Mouse (Mus musculus) midbrain, embryonic 10.5 days (tissue): Measurements from ENCODE around the gene Alpk3. TPM values are rescaled to one million over a fixed set of nuclear protein-coding genes. Genes with fewer than 3 reads are reported as not detected.
"Not testable (repeated sequence)": the region's sequence is repeated elsewhere in the genome, so short reads cannot be mapped to it uniquely, and the experiment has no call there.

Experiments used
- DNase-seq: peaks from one replicate; pipeline ENCODE4 v3.0.0-alpha.2; 2017; ENCODE audit warnings: low spot score
- H3K27ac ChIP-seq: fragments of 300-500 bp; sonication (generic); replicated peaks from 2 replicates; pipeline ENCODE4 v1.5.1; 2016; ENCODE audit warnings: mild to moderate bottlenecking
- H3K27me3 ChIP-seq: fragments of 300-500 bp; sonication (generic); 2 replicates; pipeline ENCODE4 v1.6.1; 2016; ENCODE audit warnings: low read depth, mild to moderate bottlenecking; ENCODE audit not compliant: poor library complexity, severe bottlenecking
- H3K36me3 ChIP-seq: fragments of 300-500 bp; sonication (generic); 2 replicates; pipeline ENCODE4 v1.6.1; 2016; ENCODE audit warnings: mild to moderate bottlenecking, moderate library complexity
- H3K4me1 ChIP-seq: fragments of 300-500 bp; sonication (generic); 2 replicates; pipeline ENCODE4 v1.6.1; 2016
- H3K4me3 ChIP-seq: fragments of 300-500 bp; sonication (generic); 2 replicates; pipeline ENCODE4 v1.5.1; 2016; ENCODE audit warnings: mild to moderate bottlenecking, moderate library complexity
- H3K9me3 ChIP-seq: fragments of 300-500 bp; sonication (generic); replicated peaks from 2 replicates; pipeline ENCODE4 v1.6.1; 2016; ENCODE audit warnings: mild to moderate bottlenecking
- WGBS: fragments of 180-500 bp; shearing (Covaris S2); methylation state at CpG from one replicate; pipeline ENCODE4 v1.1.7; 2016; 5-methylcytosine and 5-hydroxymethylcytosine counted together
- polyA plus RNA-seq: library from polyadenylated mRNA; unstranded; fragments of >200 nt; fragmentation: Nextera tagmentation; extraction: Ambion mirVana; gene quantifications from 2 replicates; pipeline ENCODE4 v1.2.1, GENCODE M21; 2016

Gene Alpk3
- polyA plus RNA-seq, 1 experiment from 2014 or later: 0.09 TPM

DNA sequence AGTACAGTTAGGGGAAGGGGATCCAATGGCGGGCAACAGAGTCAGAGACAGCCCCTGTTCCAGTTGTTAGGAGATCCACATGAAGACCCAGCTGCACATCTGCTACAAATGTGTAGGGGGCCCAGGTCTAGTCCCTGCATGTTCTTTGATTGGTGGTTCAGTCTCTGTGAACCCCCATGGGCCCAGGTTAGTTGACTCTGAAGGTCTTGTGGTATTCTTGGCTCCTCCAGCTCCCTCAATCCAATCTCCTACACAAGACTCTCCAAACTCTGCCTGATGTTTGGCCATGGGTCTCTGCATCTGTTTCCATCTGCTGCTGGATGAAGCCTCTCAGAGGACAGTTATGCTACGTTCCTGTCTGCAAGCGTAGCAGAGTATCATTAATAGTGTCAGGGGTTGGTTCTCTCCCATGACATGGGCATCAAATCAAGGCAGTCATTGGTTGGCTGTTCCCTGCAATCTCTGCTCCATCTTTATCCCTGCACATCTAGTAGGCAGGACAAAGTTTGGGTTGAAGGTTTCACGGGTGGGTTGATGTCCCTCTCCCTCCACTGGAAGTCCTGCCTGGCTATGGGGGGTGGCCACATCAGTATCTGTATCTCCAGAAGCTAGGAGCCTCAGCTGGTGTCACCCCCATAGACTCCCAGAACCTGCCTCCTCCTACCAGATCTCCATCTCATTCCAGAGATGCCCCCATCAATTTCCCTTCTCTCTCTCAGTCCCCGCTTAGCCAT is 82.4 kb downstream of the Alpk3 start:
- Histone ChIP-seq H3K36me3 (no peaks in the 10 kb centered on the region), H3K4me3 (no peak overlapping the region), H3K4me1 (peaks cover 10% of the 10 kb centered on the region; the same call in 1 of the 2 replicates), H3K27me3 (no peaks in the 10 kb centered on the region), H3K27ac (no peak overlapping the region), H3K9me3 (no peaks in the 10 kb centered on the region)
- 94% methylated on average over 5 of the region's 5 CpGs for WGBS
- DNase-seq: no peak

DNA sequence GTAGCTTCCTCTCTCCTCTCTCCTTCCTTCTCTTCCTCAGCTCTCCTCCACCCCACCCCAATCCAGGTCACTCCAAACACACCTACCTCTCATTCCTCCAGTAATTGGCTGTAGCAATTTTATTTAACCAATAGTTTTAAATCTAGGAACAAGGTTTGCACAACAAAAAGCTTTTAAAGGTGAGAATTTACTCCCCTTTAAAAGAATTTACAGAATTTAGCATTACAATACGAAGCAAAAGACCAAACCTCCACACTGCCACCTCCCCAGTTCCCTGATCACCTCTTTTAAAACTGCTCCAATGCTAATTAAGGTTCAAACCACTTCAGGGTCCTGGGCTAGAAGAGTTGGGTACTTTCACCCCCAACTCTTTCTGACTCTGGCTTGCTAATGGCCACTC is 84.1 kb downstream of the Alpk3 start:
- Histone ChIP-seq H3K27me3 (no peaks in the 10 kb centered on the region), H3K4me1 (peaks cover 6% of the 10 kb centered on the region; the same call in 1 of the 2 replicates), H3K9me3 (no peaks in the 10 kb centered on the region), H3K4me3 (no peak overlapping the region), H3K27ac (no peak overlapping the region), H3K36me3 (no peaks in the 10 kb centered on the region)
- DNase-seq: no peak
- 70% methylated on average over 1 of the region's 1 CpGs for WGBS

DNA sequence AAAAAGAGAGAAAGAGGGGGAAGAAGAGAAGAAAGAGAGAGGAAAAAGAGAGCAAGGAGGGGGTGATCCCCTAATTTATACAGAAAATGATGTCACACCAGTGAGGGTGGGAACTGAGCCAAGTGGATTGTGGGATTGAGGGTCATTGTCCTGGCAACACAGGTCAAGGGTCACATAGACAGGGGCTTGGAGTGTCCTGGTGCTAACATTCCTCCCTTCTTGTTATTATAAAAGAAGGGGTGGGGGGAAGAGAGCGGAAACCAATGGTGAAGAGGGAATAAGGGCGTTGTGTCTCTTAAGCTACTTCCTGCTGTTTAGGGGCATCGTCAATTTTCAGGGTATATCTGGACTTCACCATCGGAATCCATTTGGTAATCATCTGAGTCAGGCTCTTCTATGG is 85.7 kb downstream of the Alpk3 start:
- 67% methylated on average over 4 of the region's 4 CpGs for WGBS
- DNase-seq, H3K4me1 ChIP-seq, H3K36me3 ChIP-seq, H3K4me3 ChIP-seq, H3K9me3 ChIP-seq, H3K27ac ChIP-seq, H3K27me3 ChIP-seq: not testable (repeated sequence)

DNA sequence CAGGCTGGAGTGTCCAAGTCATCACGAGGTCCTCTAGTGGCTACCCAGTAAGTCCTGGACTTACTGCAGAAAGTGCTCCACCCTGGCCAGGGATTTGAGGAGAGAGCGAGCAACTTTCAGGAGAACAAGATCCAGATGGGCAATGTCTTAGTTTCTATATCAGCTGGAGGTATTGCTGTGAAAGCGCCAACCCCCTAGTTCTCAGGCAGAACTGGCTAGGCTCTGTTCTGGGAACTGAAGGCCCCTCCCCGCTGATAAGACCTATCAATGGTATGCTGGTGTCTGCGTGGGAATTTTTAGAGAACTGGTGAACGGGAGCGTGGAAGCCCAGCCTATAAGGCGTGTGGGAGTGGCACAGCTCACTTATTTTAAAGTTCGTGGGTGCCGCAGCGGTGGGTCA is 92.4 kb downstream of the Alpk3 start:
- WGBS: 89% methylated on average over 11 of the region's 11 CpGs
- no peaks in the 10 kb centered on the region for H3K27me3 ChIP-seq
- no peak overlapping the region for H3K27ac ChIP-seq
- H3K9me3 ChIP-seq: peaks cover 9% of the 10 kb centered on the region; the same call in 1 of the 2 replicates
- no peak overlapping the region for H3K4me3 ChIP-seq
- H3K4me1 ChIP-seq: no peaks in the 10 kb centered on the region
- DNase-seq: no peak
- H3K36me3 ChIP-seq: no peaks in the 10 kb centered on the region

DNA sequence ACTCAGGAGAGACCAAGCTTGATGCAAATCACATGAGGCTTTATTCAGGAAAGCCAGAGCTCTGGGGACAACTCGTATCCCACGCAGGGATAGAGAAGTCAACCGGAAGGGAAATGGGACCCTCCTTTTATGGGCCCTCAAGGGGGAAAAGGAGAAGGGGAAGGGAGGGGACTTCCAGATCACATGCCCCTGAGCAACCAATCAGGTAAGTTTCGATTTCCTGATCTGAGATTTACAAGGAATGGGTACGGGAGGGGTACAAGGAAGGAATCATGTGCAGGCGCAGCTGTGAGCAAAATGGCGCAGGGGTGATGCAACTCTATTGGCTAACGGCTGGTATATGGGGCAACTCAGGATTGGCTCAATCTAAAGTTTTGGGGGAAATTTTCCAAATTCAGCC is 93.8 kb downstream of the Alpk3 start:
- no peak for DNase-seq
- Histone ChIP-seq H3K9me3 (peaks cover 9% of the 10 kb centered on the region; the same call in 1 of the 2 replicates), H3K36me3 (no peaks in the 10 kb centered on the region), H3K27ac (no peak overlapping the region), H3K4me1 (no peaks in the 10 kb centered on the region), H3K4me3 (no peak overlapping the region), H3K27me3 (no peaks in the 10 kb centered on the region)
- WGBS: 95% methylated on average over 8 of the region's 8 CpGs

DNA sequence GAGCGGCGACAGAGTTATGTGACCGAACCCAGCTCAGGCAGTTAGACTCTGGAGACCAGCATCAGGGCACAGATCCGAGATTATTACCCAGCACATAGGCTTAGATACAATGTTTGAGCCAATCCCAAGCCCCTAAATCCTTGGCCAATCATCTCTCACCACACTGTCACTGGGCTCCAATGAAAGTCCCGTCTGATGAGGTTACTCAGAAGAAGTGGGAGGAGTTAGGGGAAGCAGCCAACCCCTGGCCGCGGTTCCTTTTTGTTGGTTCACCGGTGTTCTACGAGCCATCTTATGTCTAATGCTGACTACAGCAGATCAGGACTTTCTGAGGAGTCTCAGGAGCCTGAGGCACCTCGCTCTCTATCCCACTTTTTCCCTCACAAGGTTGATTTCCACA is 94.9 kb downstream of the Alpk3 start:
- 95% methylated on average over 10 of the region's 10 CpGs for WGBS
- Histone ChIP-seq H3K4me1 (no peaks in the 10 kb centered on the region), H3K9me3 (peaks cover 9% of the 10 kb centered on the region; the same call in 1 of the 2 replicates), H3K27me3 (no peaks in the 10 kb centered on the region), H3K27ac (no peak overlapping the region), H3K4me3 (no peak overlapping the region), H3K36me3 (no peaks in the 10 kb centered on the region)
- DNase-seq: no peak

DNA sequence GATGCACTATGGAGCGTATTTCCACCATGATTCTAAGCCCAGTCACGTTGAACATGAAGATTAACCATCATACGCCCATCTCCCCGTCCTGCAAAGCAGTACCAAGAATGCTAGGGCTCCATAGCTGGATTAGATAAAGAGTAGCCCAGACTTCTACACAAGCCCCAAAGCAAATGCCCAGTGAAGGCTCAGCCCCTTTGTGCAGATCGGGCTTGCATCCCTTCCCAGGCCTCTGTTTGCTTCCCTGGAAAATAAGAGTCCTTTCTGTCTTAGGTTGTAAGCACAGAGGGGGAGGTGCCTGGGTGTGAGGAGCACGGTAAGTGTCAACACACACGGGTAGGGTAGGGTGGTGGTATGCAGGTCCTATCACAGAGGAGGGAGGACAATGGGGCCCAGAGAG is 95.4 kb downstream of the Alpk3 start:
- DNase-seq: no peak
- Histone ChIP-seq H3K4me3 (no peak overlapping the region), H3K27me3 (no peaks in the 10 kb centered on the region), H3K27ac (no peak overlapping the region), H3K4me1 (no peaks in the 10 kb centered on the region), H3K9me3 (peaks cover 9% of the 10 kb centered on the region; the same call in 1 of the 2 replicates), H3K36me3 (no peaks in the 10 kb centered on the region)
- 84% methylated on average over 7 of the region's 7 CpGs for WGBS

DNA sequence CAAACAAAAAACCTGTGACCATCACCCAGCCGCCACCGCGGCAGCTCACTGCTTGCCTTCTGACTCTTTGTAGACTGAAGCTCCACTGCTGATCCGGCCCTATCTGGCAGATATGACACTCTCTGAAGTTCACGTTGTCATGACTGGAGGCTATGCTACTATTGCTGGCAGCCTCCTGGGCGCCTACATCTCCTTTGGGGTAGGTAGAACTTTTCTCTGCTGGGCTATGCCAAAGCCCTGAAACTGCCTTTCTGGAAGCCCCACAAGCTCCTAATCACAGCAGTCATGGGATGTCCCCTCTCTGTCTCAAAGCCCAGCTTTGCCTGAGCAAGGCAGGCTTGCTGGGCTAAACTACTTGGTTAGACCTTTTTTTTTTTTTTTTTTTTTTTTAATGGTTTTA is 95.9 kb downstream of the Alpk3 start:
- peaks cover 9% of the 10 kb centered on the region; the same call in 1 of the 2 replicates for H3K9me3 ChIP-seq
- DNase-seq: no peak
- H3K36me3 ChIP-seq: no peaks in the 10 kb centered on the region
- no peak overlapping the region for H3K27ac ChIP-seq
- 87% methylated on average over 6 of the region's 6 CpGs for WGBS
- H3K4me1 ChIP-seq: no peaks in the 10 kb centered on the region
- no peaks in the 10 kb centered on the region for H3K27me3 ChIP-seq
- H3K4me3 ChIP-seq: no peak overlapping the region

DNA sequence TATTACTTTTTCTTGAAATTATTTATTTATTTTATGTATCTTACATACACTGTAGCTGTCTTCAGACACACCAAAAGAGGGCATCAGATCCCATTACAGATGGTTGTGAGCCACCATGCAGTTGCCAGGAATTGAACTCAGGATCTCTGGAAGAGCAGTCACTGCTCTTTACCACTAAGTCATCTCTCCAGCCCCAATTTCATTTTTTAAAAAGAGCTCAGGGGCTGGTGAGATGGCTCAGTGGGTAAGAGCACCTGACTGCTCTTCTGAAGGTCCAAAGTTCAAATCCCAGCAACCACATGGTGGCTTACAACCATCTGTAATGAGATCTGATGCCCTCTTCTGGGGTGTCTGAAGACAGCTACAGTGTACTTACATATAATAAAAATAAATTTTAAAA is 96.8 kb downstream of the Alpk3 start:
- not testable (repeated sequence) for H3K4me3 ChIP-seq, H3K27me3 ChIP-seq, H3K27ac ChIP-seq, H3K9me3 ChIP-seq, H3K36me3 ChIP-seq, H3K4me1 ChIP-seq, DNase-seq

DNA sequence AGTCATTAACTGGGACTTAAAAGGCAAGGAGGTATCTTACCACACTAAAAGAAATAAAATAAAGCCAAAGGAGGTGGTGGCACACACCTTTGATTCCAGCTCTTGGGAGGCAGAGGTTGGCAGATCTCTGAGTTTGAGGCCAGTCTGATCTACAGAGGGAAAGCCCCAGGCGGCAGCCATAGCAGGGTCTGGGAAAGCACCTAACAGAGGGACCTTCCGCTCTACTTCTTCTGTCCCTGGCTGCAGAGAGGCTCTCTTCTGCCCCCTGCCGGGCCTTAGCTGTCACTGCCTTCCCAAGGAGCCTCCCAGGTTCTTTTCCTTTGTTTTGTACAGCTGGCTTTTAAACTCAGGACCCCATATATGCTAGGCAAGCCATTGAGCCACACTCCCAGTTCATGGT is 97.6 kb downstream of the Alpk3 start:
- WGBS: 4% methylated on average over 3 of the region's 3 CpGs
- Histone ChIP-seq H3K4me1 (no peaks in the 10 kb centered on the region), H3K27ac (peak overlapping the region; percentile 47; the same call in 1 of the 2 replicates), H3K27me3 (no peaks in the 10 kb centered on the region), H3K9me3 (peaks cover 9% of the 10 kb centered on the region; the same call in 1 of the 2 replicates), H3K4me3 (no peak overlapping the region), H3K36me3 (no peaks in the 10 kb centered on the region)
- DNase-seq: peak; percentile 75

Other genes with a start within 250 kb of the Alpk3 start
- gene Iqgap1, start 231.6 kb upstream of the Alpk3 start, polyA plus RNA-seq: 23.7 and 27.1 TPM in 2 replicates
- gene Zscan2, start 196.7 kb upstream of the Alpk3 start, polyA plus RNA-seq: 2.5 and 2.9 TPM in 2 replicates
- 48.0 and 50.2 TPM in 2 replicates for gene Wdr73, start 156.3 kb upstream of the Alpk3 start, polyA plus RNA-seq
- gene Nmb, start 152.5 kb upstream of the Alpk3 start, polyA plus RNA-seq: 7.0 and 7.4 TPM in 2 replicates
- gene Sec11a, start 109.8 kb upstream of the Alpk3 start, polyA plus RNA-seq: 195 and 207 TPM in 2 replicates
- gene Zfp592, start 63.9 kb upstream of the Alpk3 start, polyA plus RNA-seq: 10.5 and 11.6 TPM in 2 replicates
- 0.05 TPM in 1 of 2 replicates, not detected in the other for gene Slc28a1, start 57.2 kb downstream of the Alpk3 start, polyA plus RNA-seq
- gene Pde8a, start 156.0 kb downstream of the Alpk3 start, polyA plus RNA-seq: 1.8 and 2.2 TPM in 2 replicates